Mouse (Mus musculus) heart, postnatal 0 days (tissue): ENCODE results near the gene Prkcb. TPM values are rescaled to one million over a fixed set of nuclear protein-coding genes. Genes with fewer than 3 reads are reported as not detected.

Source experiments
- ATAC-seq: fragments of 200-750 bp; cut with Nextera tagmentation; 2 replicates; pipeline ENCODE4 v1.8.0; 2017; ENCODE audit warnings: low read depth, moderate number of reproducible peaks, moderate library complexity; ENCODE audit not compliant: insufficient read depth
- DNase-seq: peaks from one replicate; pipeline ENCODE4 v3.0.0-alpha.2; 2016; ENCODE audit warnings: low spot score
- H3K27ac ChIP-seq: fragments of 300-500 bp; sonication (generic); 2 replicates; pipeline ENCODE4 v1.5.1; 2014; ENCODE audit warnings: low read depth, mild to moderate bottlenecking
- H3K27me3 ChIP-seq: fragments of 300-500 bp; sonication (generic); 2 replicates; pipeline ENCODE4 v1.6.1; 2014; ENCODE audit warnings: low read length, mixed read lengths; ENCODE audit not compliant: control insufficient read depth, insufficient read depth
- H3K36me3 ChIP-seq: fragments of 300-500 bp; sonication (generic); replicated peaks from 2 replicates; pipeline ENCODE4 v1.6.1; 2014; ENCODE audit warnings: low read length, mixed read lengths; ENCODE audit not compliant: control insufficient read depth, insufficient read depth
- H3K4me1 ChIP-seq: fragments of 300-500 bp; sonication (generic); 2 replicates; pipeline ENCODE4 v1.6.1; 2014; ENCODE audit warnings: antibody characterized with exemption; ENCODE audit not compliant: control insufficient read depth, insufficient read depth
- H3K4me2 ChIP-seq: fragments of 300-500 bp; sonication (generic); 2 replicates; pipeline ENCODE4 v1.6.1; 2014; ENCODE audit warnings: low read depth, mild to moderate bottlenecking, low read length, moderate library complexity
- H3K4me3 ChIP-seq: fragments of 300-500 bp; sonication (generic); 2 replicates; pipeline ENCODE4 v1.5.1; 2014; ENCODE audit warnings: low read depth, low read length
- H3K9ac ChIP-seq: fragments of 300-500 bp; sonication (generic); replicated peaks from 2 replicates; pipeline ENCODE4 v1.6.1; 2014; ENCODE audit warnings: low read depth, low read length, mixed read lengths
- H3K9me3 ChIP-seq: fragments of 300-500 bp; sonication (generic); replicated peaks from 2 replicates; pipeline ENCODE4 v1.6.1; 2016; ENCODE audit warnings: low read length; ENCODE audit not compliant: control insufficient read depth
- CTCF ChIP-seq: IDR thresholded peaks from 2 replicates; pipeline ENCODE4 v1.5.1; 2016; ENCODE audit warnings: antibody characterized with exemption, control low read depth, low read depth
- EP300 ChIP-seq: IDR thresholded peaks from 2 replicates; pipeline ENCODE4 v1.6.1; 2016; ENCODE audit warnings: antibody characterized with exemption, low read depth
- WGBS: fragments of 180-500 bp; shearing (Covaris S2); extraction: QIAGEN DNeasy Blood & Tissue Kit; methylation state at CpG from one replicate; pipeline ENCODE4 v1.1.7; 2014; 5-methylcytosine and 5-hydroxymethylcytosine counted together
- polyA plus RNA-seq: library from polyadenylated mRNA; unstranded; fragments of >200 nt; fragmentation: Nextera tagmentation; extraction: Ambion mirVana; gene quantifications from 2 replicates; pipeline ENCODE4 v1.2.1, GENCODE M21; 2015
- total RNA-seq: library from RNA; depleted of rRNA; stranded (reverse); fragments of >200 nt; gene quantifications from 2 replicates; pipeline ENCODE4 v1.2.3, GENCODE M21; 2014; ENCODE audit warnings: low replicate concordance

Prkcb gene
- total and polyA plus RNA-seq, 2 experiments from 2014 or later: 1.1 to 1.9 TPM

DNA sequence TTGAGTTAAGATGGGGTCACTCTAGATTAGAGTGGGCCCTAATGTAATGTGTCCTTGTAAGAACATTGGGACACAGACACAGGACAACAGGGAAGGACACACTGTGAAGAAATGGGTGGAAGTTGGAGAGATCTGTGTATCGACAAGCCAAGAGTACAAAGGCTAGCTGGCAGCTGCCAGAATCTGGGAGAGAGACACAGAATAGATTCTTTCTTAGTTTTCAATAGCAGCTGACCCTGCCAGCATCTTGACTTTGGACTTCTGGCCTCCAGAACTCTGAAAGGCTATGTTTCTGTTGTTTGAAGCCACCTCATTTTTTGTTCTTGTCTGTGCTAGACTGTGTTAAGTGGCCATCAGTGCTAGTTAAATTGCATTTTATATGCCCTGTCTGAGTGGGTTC is 276.8 kb downstream of the Prkcb start:
- WGBS: 65% methylated on average over 1 of the region's 1 CpGs
- Histone ChIP-seq H3K4me3 (no peak overlapping the region), H3K9me3 (no peaks in the 10 kb centered on the region), H3K4me1 (peaks cover 8% of the 10 kb centered on the region; the same call in 1 of the 2 replicates), H3K9ac (no peak overlapping the region), H3K27ac (no peak overlapping the region), H3K27me3 (no peaks in the 10 kb centered on the region), H3K4me2 (no peak overlapping the region), H3K36me3 (no peaks in the 10 kb centered on the region)
- no peak for DNase-seq
- ATAC-seq: no peak
- TF ChIP-seq CTCF (no peak), EP300 (no peak)

DNA sequence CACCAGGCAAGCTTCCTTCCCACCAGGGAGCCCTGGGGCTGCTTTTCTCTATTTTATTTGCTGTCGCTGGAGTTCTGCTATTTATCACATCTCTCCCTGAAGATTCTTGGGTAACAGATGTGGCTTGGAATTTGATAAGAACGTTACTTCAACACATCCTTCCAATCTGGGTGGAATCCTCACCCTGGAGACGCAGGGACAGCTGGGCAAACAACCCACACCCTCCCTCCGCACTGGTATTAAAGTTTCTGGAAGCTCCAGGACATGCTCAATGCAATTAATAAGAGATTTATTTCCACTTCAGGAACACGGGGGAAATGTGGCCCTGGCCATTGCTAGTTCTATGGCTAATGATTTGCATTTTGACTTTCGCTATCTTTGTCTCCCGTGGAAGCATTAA is 277.5 kb downstream of the Prkcb start:
- no peak for ATAC-seq
- Histone ChIP-seq H3K27ac (no peak overlapping the region), H3K36me3 (no peaks in the 10 kb centered on the region), H3K4me3 (no peak overlapping the region), H3K27me3 (no peaks in the 10 kb centered on the region), H3K9ac (no peak overlapping the region), H3K4me1 (peaks cover 8% of the 10 kb centered on the region; the same call in 1 of the 2 replicates), H3K4me2 (no peak overlapping the region), H3K9me3 (no peaks in the 10 kb centered on the region)
- TF ChIP-seq CTCF (no peak), EP300 (no peak)
- 36% methylated on average over 7 of the region's 7 CpGs for WGBS
- no peak for DNase-seq

DNA sequence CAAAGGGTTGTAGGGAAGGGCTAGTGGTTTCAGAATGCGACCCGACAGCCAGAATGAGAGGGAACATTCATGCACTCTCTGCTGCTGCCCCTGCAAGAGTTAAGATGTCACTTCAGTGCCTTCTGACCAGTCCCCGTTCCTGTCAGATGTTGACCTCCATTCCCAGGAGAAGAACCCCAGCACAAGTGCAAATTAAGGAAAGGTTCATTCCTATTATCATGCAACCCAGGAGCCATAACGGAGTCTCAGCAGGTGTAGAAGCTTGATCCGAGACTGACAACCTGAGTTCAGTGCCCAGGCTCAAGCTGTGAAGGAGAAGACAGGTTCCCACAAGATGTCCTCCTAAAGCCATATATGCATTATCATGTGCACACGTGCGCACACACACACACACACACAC is 280.2 kb downstream of the Prkcb start:
- WGBS: 77% methylated on average over 7 of the region's 7 CpGs
- H3K36me3 ChIP-seq: no peaks in the 10 kb centered on the region
- H3K9ac ChIP-seq: no peak overlapping the region
- H3K9me3 ChIP-seq: no peaks in the 10 kb centered on the region
- no peak for DNase-seq
- no peaks in the 10 kb centered on the region for H3K27me3 ChIP-seq
- no peak for TF ChIP-seq EP300
- no peak for TF ChIP-seq CTCF
- no peak overlapping the region for H3K4me3 ChIP-seq
- no peaks in the 10 kb centered on the region for H3K4me1 ChIP-seq
- no peak overlapping the region for H3K27ac ChIP-seq
- no peak for ATAC-seq
- H3K4me2 ChIP-seq: no peak overlapping the region

DNA sequence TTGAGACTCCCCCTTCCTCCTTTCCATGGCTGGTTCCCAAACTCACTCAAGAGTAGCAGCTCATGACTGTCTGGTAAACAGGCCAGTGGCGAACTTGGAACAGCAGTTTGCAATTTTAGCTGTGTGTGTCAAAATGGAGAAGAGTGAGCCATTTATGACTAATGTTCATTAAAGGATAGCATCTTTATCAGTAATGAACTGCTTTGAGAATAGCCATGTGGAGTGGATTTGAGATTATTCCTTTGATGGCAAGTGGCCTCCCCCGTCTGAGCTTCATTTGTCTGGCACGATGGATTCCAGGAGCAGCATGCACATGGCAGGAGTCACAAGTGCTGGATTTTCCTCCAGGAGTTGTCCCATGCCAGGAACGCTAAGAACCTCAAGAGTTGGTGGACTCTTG is 281.9 kb downstream of the Prkcb start:
- Histone ChIP-seq H3K4me3 (no peak overlapping the region), H3K27me3 (no peaks in the 10 kb centered on the region), H3K9ac (no peak overlapping the region), H3K4me2 (no peak overlapping the region), H3K36me3 (no peaks in the 10 kb centered on the region), H3K27ac (no peak overlapping the region), H3K9me3 (no peaks in the 10 kb centered on the region), H3K4me1 (no peaks in the 10 kb centered on the region)
- no peak for TF ChIP-seq EP300
- TF ChIP-seq CTCF: no peak
- no peak for DNase-seq
- no peak for ATAC-seq
- 39% methylated on average over 4 of the region's 4 CpGs for WGBS

DNA sequence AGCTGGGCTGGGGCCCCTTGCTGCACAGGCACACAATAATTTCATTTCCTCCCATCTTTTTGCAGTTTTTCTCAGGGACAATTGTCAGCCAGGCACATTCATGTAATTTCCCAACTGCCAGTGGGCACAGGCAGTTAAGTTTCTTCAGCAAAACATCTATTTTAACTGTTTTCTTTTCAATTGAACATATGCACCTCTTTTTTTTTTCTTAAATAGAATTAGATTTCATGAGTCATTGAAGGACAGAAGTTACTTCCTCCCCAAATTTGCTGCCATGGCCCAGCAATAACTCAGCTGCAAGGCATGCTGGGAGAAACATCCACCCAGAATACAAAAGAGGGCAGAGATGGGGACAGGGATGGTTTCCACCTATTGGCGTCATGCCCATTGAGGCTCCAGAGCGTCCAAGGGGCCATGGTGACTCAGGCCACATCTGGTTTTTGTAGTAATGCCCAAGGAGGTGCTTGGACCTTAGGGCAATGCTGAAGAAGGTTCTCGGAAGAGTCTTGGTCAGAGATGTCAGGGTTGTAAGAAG is 284.6 kb downstream of the Prkcb start:
- no peak overlapping the region for H3K4me3 ChIP-seq
- H3K4me2 ChIP-seq: no peak overlapping the region
- DNase-seq: no peak
- no peak for ATAC-seq
- H3K9me3 ChIP-seq: no peaks in the 10 kb centered on the region
- H3K36me3 ChIP-seq: no peaks in the 10 kb centered on the region
- H3K9ac ChIP-seq: no peak overlapping the region
- TF ChIP-seq EP300: no peak
- H3K27me3 ChIP-seq: no peaks in the 10 kb centered on the region
- H3K27ac ChIP-seq: no peak overlapping the region
- no peaks in the 10 kb centered on the region for H3K4me1 ChIP-seq
- WGBS: 70% methylated on average over 3 of the region's 3 CpGs

DNA sequence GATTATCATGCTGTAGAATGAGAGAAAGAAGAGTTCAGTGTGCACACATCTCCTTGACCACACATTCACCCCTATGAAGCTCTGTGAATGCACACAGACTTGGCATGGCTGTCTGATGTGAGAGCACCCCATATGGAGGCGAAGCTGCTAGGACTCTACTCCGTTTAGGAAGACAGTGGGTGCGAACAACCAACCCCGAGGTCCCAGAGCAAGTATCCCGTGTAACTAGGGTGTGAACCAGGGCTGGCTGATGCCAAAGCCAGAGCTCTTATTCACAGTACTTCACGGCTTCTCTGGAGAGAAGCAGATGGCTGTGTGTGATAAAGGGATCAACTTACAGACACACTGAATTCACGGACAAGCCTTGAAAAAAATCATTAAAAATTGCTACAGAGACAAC is 285.9 kb downstream of the Prkcb start:
- TF ChIP-seq CTCF (no peak), EP300 (no peak)
- WGBS: 78% methylated on average over 7 of the region's 7 CpGs
- no peaks in the 10 kb centered on the region for H3K9me3 ChIP-seq
- no peak overlapping the region for H3K4me2 ChIP-seq
- no peak overlapping the region for H3K9ac ChIP-seq
- ATAC-seq: no peak
- H3K36me3 ChIP-seq: no peaks in the 10 kb centered on the region
- H3K27ac ChIP-seq: no peak overlapping the region
- H3K4me1 ChIP-seq: no peaks in the 10 kb centered on the region
- H3K27me3 ChIP-seq: no peaks in the 10 kb centered on the region
- no peak overlapping the region for H3K4me3 ChIP-seq
- DNase-seq: no peak
